Mouse (Mus musculus): Measurements from ENCODE around the gene Grxcr1.

DNA sequence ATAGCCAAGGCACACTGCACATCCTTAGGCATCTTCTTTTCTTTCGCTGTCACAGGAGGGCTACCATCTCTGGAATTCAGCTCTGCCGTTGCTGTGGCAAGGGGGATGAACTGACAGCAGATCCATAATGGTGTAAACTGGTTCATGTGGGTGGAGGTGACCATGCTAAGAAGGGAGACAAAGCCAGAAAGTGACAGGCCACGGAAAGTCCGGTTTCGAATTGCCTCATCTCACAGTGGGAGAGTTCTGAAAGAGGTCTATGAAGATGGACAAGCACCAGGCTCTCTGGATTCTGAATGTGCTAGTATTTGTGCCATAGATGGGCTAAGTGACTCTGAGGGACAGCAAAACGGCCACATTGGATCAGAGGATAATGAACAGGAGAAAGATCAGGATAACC is at the start of gene Grxcr1:
- TF ChIP-seq CTCF (conservative IDR thresholded peaks at IDR 0.05; ENCODE audit: insufficient read depth, insufficient read length, low read depth, low read length) (no peak), POLR2A (IDR thresholded peaks at IDR 0.05; ENCODE audit: low read depth, low read length) (no peak)

Data from kidney, adult 2 months (tissue).